Mouse (Mus musculus) erythroblast, embryonic 14.5 days (primary cell): ENCODE results near the gene Abr.

Experiments used
- GATA1 ChIP-seq: IDR thresholded peaks from 2 replicates; pipeline ENCODE4 v1.6.1; 2012; ENCODE audit warnings: low read length, inconsistent platforms, mixed read lengths
- TAL1 ChIP-seq: IDR thresholded peaks from 3 replicates; pipeline ENCODE4 v1.6.1; 2012; ENCODE audit warnings: low read length, inconsistent platforms, mixed read lengths

GRCm38 (mm10) chr11:76418423-76418822, 203.7 kb downstream of the Abr start:
- TF ChIP-seq GATA1, result no peak
- no peak for TF ChIP-seq TAL1
